In the genomic region with DNA sequence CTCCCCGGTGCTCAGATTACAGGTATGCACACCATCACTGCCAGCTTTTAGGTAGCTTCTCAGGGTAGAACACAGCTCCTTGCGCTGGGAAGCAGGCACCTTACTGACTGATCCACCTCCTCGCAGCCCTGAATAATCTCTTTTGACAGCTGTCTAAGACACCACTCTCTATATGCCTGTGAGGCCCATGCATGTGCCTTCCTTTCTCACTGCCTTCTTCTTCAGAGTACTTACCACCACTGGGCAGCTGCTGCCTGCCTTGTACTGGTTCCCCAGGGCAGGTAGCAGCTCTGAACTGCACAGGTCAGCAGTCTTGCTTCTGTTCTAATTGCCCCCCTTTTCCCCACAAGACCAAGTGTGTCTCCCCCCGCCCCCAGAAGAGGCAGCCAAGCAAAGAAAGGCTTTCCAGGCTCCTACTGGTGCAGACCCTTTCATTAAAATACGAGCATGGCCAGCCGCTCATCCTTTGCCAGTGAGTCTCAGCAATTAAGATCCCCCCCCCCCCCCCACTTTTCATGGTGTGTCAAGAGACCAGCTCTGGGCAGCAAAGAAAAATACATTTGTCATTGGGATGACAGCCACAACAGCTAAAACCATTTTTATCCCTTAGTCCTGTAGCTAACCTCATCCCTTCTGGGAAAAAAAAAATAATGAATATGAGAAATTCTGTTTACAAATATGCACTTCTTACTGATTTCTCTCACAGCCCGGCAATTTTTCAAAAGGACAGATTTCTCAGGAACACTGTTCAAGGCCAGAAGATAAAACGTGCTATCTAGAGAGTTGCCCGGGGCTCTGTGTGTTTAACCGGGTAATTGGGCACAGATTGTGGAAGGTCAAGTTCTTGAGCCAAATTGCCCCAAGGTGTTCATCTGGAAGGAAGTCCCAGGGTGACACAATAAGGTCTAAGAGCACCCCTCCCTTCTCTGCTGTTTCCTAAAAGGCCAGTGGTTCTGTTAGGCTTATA, we compare ENCODE assay signal across 13 mouse cellular contexts.
DNase-seq lines count a peak whose midpoint lies in the region; ATAC-seq and TF ChIP-seq lines count a peak whose summit lies in the region.
"Had no signal": no experiment of that assay in that cellular context is flagged by ENCODE, and none has a peak within 500 bp of the region (broad histone marks: within the 10 kb centered on the region; RNA-seq: fewer than 3 reads in every experiment).

No protein-coding gene starts in this region.

- no peaks in the 10 kb centered on the region for H3K36me3 ChIP-seq in embryonic facial prominence, embryonic 14.5 days (ENCODE audit: control insufficient read depth, insufficient read depth, low read length)
- no peaks in the 10 kb centered on the region for H3K36me3 ChIP-seq in hindbrain, postnatal 0 days (ENCODE audit: insufficient read depth, low read length)
- no peaks in the 10 kb centered on the region for H3K36me3 ChIP-seq in neural tube, embryonic 15.5 days
- H3K36me3 ChIP-seq: liver, embryonic 13.5 days had no signal

- 30% methylated on average over 10 of the region's 10 CpGs for WGBS in embryonic facial prominence, embryonic 14.5 days
- WGBS in hindbrain, postnatal 0 days, result 27% methylated on average over 10 of the region's 10 CpGs
- WGBS in neural tube, embryonic 15.5 days, result 37% methylated on average over 10 of the region's 10 CpGs
- 65% methylated on average over 10 of the region's 10 CpGs for WGBS in lung, adult 2 months

- no peak overlapping the region for H3K9ac ChIP-seq in embryonic facial prominence, embryonic 14.5 days (ENCODE audit: low read depth, low read length)
- no peak overlapping the region for H3K9ac ChIP-seq in hindbrain, postnatal 0 days (replicated peaks; ENCODE audit: low read length)
- H3K9ac ChIP-seq in neural tube, embryonic 15.5 days (replicated peaks), result no peak overlapping the region
- H3K9ac ChIP-seq: liver, embryonic 13.5 days had no signal

- peak; percentile 21 for DNase-seq in ovary, adult 18-20 months (ENCODE audit: low spot score)
- no peak for DNase-seq in ovary, postnatal 10 days (ENCODE audit: low spot score)
- no peak for DNase-seq in embryonic facial prominence, embryonic 14.5 days (ENCODE audit: low spot score)
- peak; percentile 40 for DNase-seq in hindbrain, postnatal 0 days (ENCODE audit: low spot score)
- DNase-seq in thymus, adult 18-20 months, result no peak
- DNase-seq in lung, adult 2 months, result no peak
- DNase-seq in thymus, postnatal 25 days, result no peak
- DNase-seq: adrenal gland, adult 2 months; cerebellum, adult 11 months; heart, postnatal 10 days; kidney, postnatal 10 days; liver, embryonic 13.5 days had no signal

- H3K27me3 ChIP-seq in embryonic facial prominence, embryonic 14.5 days (replicated peaks; ENCODE audit: control insufficient read depth, insufficient read depth, low read length), result no peaks in the 10 kb centered on the region; the same call in 1 of the 2 replicates
- H3K27me3 ChIP-seq in hindbrain, postnatal 0 days (ENCODE audit: insufficient read depth, low read length), result no peaks in the 10 kb centered on the region
- no peaks in the 10 kb centered on the region for H3K27me3 ChIP-seq in neural tube, embryonic 15.5 days (replicated peaks)
- H3K27me3 ChIP-seq: liver, embryonic 13.5 days had no signal

- no peak overlapping the region for H3K4me3 ChIP-seq in embryonic facial prominence, embryonic 14.5 days (ENCODE audit: low read depth, low read length)
- no peak overlapping the region for H3K4me3 ChIP-seq in hindbrain, postnatal 0 days (ENCODE audit: low read length)
- no peak overlapping the region for H3K4me3 ChIP-seq in neural tube, embryonic 15.5 days (replicated peaks)
- no peak overlapping the region for H3K4me3 ChIP-seq in lung, adult 2 months (replicated peaks; ENCODE audit: extremely low read depth, low read depth, low read length)
- H3K4me3 ChIP-seq: liver, embryonic 13.5 days had no signal

- H3K4me1 ChIP-seq in embryonic facial prominence, embryonic 14.5 days (ENCODE audit: control insufficient read depth, insufficient read depth, low read length), result peaks cover 4% of the 10 kb centered on the region; the same call in 1 of the 2 replicates
- peaks cover 3% of the 10 kb centered on the region; the same call in 1 of the 2 replicates for H3K4me1 ChIP-seq in hindbrain, postnatal 0 days (ENCODE audit: insufficient read depth, low read length)
- H3K4me1 ChIP-seq in neural tube, embryonic 15.5 days, result peaks cover 21% of the 10 kb centered on the region
- H3K4me1 ChIP-seq in lung, adult 2 months (ENCODE audit: control insufficient read depth, insufficient read depth, low read length), result no peaks in the 10 kb centered on the region
- H3K4me1 ChIP-seq: liver, embryonic 13.5 days had no signal

- H3K27ac ChIP-seq in embryonic facial prominence, embryonic 14.5 days (replicated peaks; ENCODE audit: low read depth, low read length), result no peak overlapping the region
- no peak overlapping the region for H3K27ac ChIP-seq in hindbrain, postnatal 0 days
- no peak overlapping the region for H3K27ac ChIP-seq in neural tube, embryonic 15.5 days (replicated peaks)
- H3K27ac ChIP-seq: liver, embryonic 13.5 days had no signal

- TF ChIP-seq CTCF in hindbrain, postnatal 0 days (IDR thresholded peaks at IDR 0.05; ENCODE audit: low read depth), result no peak
- TF ChIP-seq CTCF in lung, adult 2 months (IDR thresholded peaks at IDR 0.05; ENCODE audit: insufficient read depth, low read length), result no peak

- TF ChIP-seq POLR2A in lung, adult 2 months (IDR thresholded peaks at IDR 0.05; ENCODE audit: borderline replicate concordance, extremely low read depth, low read depth, low read length), result no peak

- no peak overlapping the region for H3K4me2 ChIP-seq in embryonic facial prominence, embryonic 14.5 days (ENCODE audit: low read depth, low read length)
- H3K4me2 ChIP-seq in hindbrain, postnatal 0 days (ENCODE audit: low read depth, low read length), result no peak overlapping the region
- no peak overlapping the region for H3K4me2 ChIP-seq in neural tube, embryonic 15.5 days
- H3K4me2 ChIP-seq: liver, embryonic 13.5 days had no signal

- H3K9me3 ChIP-seq in embryonic facial prominence, embryonic 14.5 days (ENCODE audit: control insufficient read depth, low read length), result no peaks in the 10 kb centered on the region
- no peaks in the 10 kb centered on the region for H3K9me3 ChIP-seq in hindbrain, postnatal 0 days (ENCODE audit: low read length)
- H3K9me3 ChIP-seq in neural tube, embryonic 15.5 days (replicated peaks), result no peaks in the 10 kb centered on the region
- H3K9me3 ChIP-seq: liver, embryonic 13.5 days had no signal

- peak; percentile 48; the same call in 1 of the 2 replicates for ATAC-seq in embryonic facial prominence, embryonic 14.5 days (ENCODE audit: low read depth)
- ATAC-seq in hindbrain, postnatal 0 days, result no peak
- ATAC-seq in neural tube, embryonic 15.5 days (ENCODE audit: low FRiP score), result peak; percentile 34; the same call in 1 of the 2 replicates

Comparison
In these comparisons a context has a peak if more than half of its experiments do, and no peak if none do; other contexts are left out.
1. DNase-seq: peak in ovary, adult 18-20 months (single experiment) and hindbrain, postnatal 0 days (single experiment); none in ovary, postnatal 10 days (single experiment), embryonic facial prominence, embryonic 14.5 days (single experiment), thymus, adult 18-20 months (0 of 2), lung, adult 2 months (single experiment) and thymus, postnatal 25 days (single experiment).